Mouse (Mus musculus) c-Kit-negative CD71-positive TER-119-positive erythroid progenitor cells, embryonic 14.5 days (primary cell): Measurements from ENCODE around the gene Ppp1r9a.

Experiments used
- DNase-seq: peaks from one replicate; pipeline ENCODE4 v3.0.0-alpha.2; 2013; ENCODE audit warnings: low read depth, low spot score

Gene Ppp1r9a

DNA sequence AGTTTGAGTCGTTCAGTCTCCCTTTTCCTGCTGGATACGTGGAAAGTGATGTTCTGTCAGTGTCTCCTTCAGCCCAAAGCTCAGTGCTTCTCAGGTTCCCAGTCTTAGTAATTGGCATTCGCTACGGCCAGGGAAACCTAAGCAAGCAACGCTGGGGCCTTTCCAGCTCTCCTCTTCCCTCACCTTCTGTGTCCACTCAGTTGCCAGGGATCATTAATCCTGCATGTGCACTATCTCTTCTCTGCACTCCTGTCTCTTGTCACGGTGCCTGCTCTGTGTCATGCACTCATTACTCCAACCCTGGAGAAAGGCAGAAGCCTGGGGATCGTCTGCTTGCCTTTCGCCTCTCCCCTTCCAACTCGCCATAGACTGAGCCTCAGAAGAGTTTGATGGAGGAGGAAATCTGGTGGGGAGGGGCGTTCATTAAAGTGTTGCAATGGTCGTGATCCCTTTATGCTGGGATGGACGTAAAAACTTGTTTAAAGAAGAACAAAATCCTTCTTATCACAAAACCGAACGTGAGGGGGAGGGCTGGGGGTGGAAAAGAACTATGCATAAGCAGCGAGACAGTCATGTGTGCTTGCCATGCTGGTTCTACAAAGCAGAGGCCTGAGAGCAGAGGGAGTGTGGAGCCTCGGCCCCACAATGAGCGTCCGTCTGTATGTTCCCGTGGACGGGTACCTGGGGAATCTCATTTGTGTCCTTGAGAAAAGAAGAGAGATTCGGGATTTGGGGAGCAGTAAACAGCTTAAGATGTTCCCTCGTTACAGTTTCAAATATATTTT, 103.0 kb downstream of the Ppp1r9a start:
- no peak for DNase-seq

DNA sequence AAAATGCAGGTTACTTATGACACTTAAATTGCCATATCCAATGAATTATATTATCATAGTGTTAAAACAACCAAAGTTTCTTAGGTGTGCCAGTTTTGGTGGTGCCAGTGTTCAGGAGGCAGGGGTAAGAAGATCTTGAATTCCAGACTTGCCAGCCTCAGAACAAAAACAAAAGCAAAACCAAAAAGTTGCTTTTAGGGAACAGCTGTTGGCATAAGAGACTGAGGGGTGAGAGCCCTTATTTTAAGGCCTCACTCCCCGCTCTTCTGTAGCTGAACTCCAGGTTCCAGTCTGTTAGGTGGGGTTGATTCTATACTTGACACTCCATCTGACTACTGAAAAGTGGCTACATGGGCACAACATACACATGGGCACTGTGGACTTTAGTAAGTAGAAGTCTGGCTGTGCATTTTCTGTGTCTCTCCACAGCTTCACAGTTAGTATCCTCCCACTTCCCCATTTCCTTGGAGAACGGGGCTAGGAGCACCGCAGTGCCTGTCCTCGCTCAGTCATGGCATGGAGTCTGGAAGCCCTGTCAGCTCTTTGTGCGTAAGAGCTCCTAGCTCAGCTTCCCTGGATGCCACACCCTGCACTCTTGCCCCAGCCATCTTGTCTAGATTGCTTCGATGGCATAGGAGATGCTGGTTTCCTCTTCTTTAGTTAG, 103.7 kb downstream of the Ppp1r9a start:
- DNase-seq = no peak

DNA sequence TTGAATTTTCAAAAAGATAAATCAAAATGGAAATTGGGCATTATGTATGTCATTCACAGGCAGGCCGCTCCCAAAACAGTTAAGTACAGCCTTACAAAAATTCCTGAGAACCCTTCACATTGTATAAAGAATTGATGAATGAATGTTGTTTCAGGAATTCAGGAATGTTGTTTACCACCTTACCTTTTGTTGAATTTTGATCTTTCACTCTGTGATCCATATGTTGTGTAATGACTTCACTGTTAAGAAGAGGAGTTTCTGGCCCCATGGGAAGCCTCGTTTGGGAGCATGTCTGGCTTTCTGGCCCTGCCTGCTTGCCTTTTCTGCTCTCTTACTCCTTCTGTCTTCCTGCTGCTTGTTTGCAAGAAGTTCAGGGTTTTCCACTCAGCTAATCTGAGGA, 105.4 kb downstream of the Ppp1r9a start:
- no peak for DNase-seq

DNA sequence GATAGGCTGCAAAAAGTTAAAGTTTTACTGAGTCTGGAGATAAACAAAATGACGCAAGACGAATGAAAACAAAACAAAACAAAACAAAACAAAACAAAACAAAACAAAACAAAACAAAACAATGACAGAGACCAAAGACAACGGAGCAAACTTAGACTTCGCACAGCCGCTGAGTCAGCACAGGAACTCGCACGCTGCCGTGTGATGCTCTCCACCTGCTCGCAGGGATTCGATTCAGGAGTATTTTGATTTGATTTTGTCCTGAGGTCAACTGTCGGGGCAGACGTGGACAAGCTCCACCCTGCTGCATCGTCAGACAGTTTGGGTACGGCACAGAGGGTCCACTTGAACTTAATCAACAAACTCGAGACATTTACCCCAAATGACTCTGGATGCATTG, 105.9 kb downstream of the Ppp1r9a start:
- DNase-seq = no peak

DNA sequence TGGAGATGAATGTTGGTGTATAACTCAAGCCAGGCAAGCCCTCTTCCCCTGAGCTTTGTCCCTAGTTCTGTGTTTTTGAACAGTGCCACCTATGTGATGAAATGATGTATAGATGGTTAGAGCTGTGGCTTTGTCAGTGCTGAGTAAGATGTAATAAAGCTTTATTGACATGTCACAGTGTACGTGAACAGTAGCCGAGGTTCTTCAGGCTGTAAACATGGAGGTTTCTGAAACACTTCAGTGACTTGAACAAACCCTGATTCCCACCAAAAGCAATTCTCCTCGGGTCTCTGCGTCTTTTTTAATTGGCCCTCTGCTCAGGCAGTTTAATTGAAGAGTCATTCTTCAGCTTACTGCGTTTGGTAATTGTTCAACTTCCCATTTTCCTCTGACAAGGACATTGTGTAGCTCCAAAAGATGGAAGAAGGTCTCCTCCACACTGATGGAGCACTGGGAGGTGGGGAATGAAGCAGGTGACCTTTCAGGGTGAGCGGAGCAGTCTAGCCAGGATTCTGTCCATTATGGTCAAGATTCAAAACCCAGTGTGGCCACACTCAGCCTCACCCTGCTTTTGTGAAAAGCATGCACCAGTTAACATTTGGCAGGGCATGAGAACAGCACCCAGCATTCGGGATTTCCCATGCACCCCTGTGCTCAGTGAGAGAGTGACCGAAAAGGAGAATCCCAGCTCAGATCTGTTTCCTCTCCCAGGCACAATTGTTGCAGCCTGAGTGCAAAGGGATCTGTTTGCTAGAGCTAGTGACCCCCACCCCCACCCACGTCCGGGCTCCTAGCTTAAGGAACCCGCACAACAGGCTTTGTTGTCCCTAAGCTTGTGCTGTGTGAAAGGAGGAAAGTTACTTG, 108.1 kb downstream of the Ppp1r9a start:
- no peak for DNase-seq

DNA sequence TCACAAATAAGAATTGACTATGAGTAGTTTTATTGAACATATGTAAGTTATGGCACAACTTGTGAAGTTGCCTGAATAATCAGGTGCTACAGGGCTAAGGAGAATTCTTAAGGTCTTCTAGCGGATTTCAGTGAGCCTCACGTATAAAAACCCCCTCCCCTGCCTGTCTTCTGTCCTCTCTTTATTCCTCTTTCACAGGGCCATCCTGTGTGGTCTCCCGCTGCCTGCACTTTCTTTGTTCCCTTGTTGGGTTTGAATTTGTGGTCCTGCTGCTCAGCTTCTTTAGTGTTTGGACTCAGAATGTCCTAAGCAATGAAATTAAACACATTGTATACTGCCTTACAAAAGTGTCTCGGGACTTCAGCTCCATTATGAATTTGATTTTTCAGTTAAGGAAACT, 110.1 kb downstream of the Ppp1r9a start:
- no peak for DNase-seq

DNA sequence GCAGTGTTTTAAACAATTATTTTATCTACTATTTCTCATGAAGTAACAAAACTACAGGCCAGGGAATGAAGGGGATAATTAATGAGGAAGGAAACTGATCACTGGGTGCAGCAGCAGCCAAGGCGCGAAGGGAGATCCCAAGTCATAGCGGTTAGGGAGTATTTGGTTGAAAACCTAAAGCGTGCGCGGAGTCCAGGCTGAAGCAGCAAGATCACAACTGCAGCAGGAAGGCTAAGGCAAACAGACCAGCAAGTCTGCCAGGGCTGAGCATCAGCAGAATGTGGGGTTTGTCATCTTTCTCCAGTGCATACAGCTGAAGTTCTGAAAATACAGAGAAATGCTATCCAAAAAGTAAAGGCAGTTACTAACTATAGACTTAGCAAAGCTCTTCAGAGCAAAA, 111.8 kb downstream of the Ppp1r9a start:
- no peak for DNase-seq

DNA sequence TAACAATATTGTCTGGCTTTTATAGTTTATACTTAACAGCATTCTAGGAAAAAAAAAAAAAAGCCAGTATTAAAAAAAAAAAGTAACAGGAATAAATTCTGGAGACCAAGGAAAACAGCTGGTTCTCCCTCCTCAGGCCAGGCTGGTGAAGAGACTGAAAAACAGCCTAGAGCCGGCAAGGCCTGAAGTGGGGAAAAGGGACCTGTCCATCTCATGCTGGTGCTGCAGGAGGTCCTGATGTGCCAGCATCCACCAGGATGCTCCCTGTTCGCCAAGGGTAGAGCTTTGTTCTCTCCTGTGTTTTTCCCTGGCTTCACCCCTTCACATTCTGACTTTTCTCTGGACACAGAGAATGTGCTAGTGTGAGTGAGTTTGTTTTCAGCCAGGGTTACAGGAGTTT, 112.5 kb downstream of the Ppp1r9a start:
- no peak for DNase-seq

DNA sequence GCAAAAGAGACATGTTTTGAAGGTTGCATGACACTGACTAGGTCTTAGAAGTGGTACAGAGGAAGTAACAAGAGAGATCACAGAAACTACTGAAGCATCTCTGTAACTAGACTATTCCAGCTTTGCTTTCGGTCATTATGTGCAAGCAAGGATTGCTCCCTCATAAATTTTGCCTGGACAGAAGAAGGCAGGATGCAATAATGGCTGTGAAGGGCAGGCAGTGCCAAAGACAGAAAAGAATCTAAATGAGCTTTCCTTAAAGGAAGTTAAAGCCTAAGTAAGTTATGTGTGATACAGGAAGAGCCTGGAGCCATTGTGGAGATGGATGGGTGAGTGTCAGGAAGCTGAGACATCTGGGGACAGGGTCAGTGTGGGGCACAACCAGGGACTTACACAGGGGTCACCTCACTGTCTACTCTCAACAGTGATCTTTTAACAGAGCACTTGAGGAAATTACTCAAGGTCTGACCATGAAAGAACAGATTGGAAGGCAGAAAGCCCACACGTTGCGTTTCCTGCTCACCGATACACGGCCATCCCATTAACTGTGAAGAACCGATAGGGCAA, 115.3 kb downstream of the Ppp1r9a start:
- DNase-seq = no peak

DNA sequence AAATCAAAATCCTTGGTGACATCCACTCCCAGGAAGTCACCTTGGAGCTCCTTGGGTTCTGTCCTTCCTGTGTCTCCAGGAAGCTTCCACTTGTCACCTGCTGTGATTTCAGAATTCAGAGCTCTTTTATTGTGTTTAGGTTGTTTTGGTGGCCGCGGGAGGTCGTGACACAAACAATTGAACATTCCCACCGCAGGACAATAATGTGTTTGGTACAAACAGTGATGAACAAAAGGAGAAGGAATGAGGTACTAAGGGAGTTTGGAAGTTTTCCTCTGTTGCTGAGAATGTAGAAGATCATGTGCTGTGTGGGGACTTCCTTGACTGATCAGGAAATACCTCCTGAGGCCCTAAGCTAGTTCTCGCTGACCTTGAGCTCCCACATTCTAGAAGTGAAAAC, 116.5 kb downstream of the Ppp1r9a start:
- DNase-seq = no peak

DNA sequence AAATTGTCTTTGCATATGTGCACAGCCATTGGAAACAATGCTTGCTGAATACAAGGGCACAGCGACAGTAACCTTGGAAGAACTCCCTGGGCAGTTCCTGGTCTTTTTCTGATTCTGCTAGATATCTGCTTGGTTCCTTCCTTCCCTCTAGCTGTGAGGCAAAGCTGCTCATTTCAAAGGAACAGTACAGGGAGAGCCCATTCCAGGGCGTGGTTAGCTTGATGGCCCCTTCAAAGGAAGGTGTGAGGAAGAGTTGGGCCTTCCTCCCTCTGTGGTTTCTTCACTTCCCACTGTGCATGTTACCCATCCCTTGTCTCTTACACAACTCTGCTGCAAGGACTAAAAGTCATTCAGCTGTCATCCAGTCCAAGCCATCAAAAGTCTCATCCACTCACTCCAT, 117.3 kb downstream of the Ppp1r9a start:
- DNase-seq = no peak

DNA sequence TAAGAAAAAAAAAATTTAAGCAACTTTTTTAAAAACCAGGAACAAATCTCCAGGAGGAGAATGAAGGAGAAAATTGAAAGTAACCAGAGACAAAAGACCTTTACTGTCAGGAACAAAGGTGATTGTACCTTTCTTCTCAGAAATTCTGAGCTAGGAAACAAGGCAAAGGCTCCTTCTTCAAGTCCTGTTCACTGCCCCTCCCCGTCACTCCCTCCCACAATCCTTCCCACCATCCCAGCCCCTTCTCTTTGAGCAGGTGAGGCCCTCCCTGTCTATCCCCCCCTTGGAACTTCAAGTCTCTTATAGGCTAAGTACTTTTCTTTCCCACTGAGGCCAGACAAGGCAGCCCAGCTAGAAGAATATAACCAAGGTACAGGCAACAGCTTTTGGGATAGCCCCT, 117.8 kb downstream of the Ppp1r9a start:
- DNase-seq = no peak

DNA sequence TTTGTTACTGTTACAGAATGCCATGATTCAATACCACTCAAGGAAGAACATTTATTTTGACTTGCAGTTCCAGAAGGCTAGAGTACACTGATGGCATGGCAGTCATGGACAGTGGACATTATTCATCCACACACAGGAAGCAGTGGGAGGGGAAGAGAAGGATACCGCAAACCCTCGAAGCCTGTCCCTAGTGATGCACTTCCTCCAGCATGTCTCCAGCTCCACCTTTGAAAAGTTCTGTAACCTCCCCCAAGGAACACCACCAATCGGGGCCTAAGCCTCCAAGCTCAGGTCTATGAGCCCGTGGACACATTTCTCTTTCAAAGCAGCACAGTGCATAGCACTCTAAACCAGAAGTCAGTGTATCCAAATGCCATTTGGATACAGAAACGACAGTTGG, 120.0 kb downstream of the Ppp1r9a start:
- no peak for DNase-seq

DNA sequence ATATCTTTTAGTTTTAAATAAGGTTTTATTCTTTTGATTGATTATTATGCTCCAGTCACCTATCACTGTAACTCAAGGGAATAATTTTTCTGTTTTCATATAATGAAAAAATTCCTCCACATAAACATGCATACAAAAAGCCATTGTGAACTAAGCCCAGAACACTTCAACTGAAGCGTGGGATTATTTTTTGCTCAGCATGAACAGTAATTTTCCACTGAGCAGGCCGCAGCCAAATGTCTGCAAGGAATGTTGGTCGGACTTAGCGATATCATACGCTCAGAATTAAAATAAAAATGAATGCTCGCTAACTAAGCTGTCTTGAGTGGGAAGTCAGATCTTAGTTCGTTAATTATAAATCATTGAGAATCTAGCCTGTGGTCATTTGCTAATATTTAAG, 122.2 kb downstream of the Ppp1r9a start:
- DNase-seq = no peak

DNA sequence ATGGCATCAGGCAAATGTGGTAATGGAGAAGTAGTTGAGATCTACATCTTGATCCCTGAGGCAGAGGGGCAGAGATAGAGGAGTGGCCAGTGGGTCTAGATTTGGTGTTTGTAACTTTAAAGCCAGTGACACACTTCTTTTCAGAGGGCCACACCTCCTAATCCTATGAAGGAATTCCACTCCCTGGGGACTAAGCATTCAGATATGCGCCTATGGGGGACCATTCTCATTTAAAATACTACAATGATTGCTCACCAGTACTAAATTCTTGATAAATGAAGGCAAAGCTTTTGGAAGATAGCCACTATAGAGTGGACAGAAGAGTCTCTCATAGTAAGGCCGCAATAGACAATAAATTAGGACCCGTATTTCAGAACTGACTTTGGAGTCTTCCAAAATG, 124.1 kb downstream of the Ppp1r9a start:
- no peak for DNase-seq

DNA sequence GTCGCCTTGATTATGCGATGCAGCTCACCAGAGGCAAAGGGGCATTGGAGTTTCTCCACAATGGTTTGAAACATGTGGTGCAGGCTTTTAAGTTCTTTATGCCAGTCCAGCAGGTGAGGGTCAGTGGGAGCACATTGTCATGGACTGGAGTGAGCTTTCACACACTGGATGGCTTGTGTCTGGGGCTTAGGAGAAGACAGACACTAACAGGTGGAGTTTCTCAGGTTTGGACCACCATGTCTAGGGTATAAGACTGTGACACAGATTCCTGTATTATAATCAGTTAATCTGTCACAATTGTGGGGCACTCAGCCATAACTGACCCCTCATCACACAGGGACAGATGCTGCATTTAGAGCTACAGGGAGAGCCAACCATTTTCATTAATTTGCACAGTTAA, 124.5 kb downstream of the Ppp1r9a start:
- DNase-seq = no peak

DNA sequence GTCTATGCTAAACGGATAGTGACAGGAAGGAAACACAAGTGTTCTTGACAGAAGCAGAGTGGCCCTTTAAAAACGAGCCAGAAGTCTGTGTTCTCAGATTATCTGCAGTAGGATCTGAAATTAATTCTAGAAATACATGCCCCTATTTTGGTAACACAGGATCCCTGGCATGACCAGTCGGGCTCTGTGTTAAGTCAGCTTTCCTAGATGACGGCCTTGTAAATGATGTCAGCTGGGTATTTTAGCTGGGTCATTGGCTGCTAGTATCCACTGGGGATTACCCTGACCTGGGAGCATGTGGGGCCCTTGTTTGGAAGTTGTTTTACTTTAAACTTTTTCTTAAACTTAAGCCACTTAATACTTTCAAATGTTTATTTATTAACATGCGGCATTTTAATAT, 125.1 kb downstream of the Ppp1r9a start:
- DNase-seq = no peak

DNA sequence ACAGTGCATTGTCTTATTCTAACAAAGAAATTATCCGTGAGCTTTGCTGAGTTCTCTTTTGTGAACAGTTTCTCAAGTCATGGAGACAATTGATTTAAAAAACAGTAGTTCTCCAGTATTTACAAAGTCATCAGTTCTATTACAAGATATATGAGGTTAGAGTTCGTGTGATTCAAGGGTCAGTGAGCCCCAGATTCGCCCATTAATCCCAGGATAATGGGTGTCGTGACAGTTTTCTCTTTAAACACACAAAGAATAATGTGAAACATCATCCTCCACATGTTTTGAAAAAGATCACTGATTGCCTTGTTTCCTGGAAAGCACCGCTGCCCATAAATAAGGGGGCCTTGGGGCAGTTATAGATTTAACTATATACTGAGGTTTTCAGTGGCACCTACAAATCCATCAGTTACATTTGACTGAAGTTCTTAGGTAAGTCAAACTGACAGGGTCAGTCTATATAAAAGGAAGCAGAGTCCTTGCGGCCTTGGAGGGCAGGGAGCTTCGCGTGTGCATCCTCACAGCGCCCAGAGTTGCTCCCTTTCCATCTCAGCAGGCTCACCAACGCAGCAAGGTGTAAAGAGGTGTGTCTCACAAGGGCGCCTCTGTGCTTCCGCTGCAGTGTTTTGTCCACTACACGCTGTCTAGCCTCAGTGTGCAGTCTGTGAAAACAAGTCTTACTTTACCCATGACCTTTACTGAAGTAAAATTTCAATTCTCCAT, 126.6 kb downstream of the Ppp1r9a start:
- DNase-seq = no peak

DNA sequence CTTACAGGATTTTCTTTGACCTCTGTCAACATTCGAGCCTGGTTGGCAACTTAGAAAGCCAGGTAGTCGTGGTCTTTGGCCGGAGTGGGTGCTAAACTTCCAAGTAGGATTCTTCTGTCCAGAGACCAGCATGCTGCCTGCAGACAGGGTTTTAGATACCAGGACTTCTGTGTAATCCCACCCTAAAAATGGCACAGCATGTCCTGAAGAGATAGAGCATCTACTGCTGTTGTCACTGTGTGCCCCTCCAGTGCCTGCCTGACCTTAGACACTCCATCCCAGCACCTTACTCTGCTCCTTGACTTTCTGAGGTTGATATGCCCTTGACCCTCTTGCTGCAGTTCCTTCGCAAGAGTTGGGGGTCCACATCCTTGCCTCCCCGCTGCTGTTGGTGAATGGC, 127.2 kb downstream of the Ppp1r9a start:
- no peak for DNase-seq

DNA sequence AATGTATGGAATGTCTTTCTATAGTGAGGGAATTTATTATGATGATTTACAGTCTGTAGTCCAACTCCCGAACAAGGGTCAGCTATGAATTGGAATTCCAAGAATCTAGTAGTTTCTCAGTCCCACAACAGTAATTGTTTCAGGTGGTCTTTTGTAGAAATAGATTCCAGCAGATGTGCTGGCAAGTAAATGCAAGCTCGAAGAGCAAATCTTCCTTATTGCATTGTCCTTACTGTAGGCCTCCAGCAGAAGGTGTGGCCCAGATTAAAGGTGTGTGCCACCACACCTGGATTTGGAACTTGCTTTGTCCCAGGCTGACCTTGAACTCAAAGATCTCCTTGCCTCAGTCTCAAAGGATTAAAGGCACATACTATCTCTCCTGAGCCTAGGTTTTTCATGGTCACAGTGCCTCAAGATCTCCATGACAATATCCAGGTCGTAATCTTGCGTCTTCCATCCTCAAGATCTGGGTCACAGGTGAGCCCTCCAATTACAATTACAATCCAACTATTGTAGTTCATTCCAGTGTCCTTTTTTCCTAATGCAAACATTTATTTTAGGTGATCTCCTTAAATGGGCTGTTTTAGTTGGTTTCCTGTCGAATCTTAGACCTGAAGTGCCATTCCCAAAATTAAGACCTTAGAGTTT, 130.4 kb downstream of the Ppp1r9a start:
- no peak for DNase-seq

DNA sequence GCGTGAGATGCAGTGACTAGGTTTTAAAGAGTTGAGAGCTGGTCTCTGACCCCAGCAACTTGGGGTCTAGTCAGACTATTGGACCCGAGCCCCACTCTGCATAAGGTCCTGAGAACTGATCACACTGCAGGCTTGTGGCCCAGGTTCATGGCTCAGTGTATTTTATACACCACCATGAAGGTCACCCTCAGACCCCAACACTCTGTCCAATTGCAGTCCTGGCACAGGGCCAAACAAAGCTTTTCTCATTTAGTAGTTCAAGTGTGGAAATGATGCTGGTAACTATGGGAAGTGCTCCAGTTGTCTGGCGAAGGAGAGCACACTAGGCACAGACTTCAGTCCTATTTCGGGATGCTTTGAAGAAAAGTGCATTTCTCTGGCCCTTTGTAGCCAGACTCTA, 134.5 kb downstream of the Ppp1r9a start:
- DNase-seq = no peak
